Mouse (Mus musculus) heart, adult 2 months (tissue): Measurements from ENCODE around the gene Abcd3. TPM values are rescaled to one million over a fixed set of nuclear protein-coding genes. Genes with fewer than 3 reads are reported as not detected.

Experiments used
- DNase-seq, 2 experiments: peaks; one replicate each; pipeline ENCODE4 v3.0.0; 2021
- H3K27ac ChIP-seq: fragments of 200-600 bp; 2 replicates; pipeline ENCODE4 v1.8.1; 2022
- H3K27me3 ChIP-seq: fragments of 200-500 bp; 2 replicates; pipeline ENCODE4 v1.6.1; 2012; ENCODE audit warnings: mild to moderate bottlenecking, low read length, inconsistent platforms, mixed read lengths; ENCODE audit not compliant: control insufficient read depth, insufficient read depth
- H3K36me3 ChIP-seq: fragments of 200-500 bp; 2 replicates; pipeline ENCODE4 v1.6.1; 2012; ENCODE audit warnings: low read length, inconsistent platforms; ENCODE audit not compliant: control insufficient read depth, insufficient read depth
- H3K4me1 ChIP-seq: fragments of 200-500 bp; 2 replicates; pipeline ENCODE4 v1.6.1; 2011; ENCODE audit warnings: low read length; ENCODE audit not compliant: control insufficient read depth, insufficient read depth
- H3K4me3 ChIP-seq: fragments of 200-600 bp; 2 replicates; pipeline ENCODE4 v1.8.1; 2022
- H3K79me2 ChIP-seq: fragments of 200-500 bp; replicated peaks from 2 replicates; pipeline ENCODE4 v1.6.1; 2012; ENCODE audit warnings: mild to moderate bottlenecking, inconsistent platforms, low read length, moderate library complexity, mixed read lengths; ENCODE audit not compliant: control insufficient read depth, insufficient read depth
- H3K9ac ChIP-seq: fragments of 200-500 bp; 2 replicates; pipeline ENCODE4 v1.6.1; 2012; ENCODE audit warnings: low read depth, mild to moderate bottlenecking, control low read depth, inconsistent platforms, low read length, mixed read lengths
- CTCF ChIP-seq: fragments of 200-600 bp; IDR thresholded peaks from 2 replicates; pipeline ENCODE4 v1.8.1; 2022; ENCODE audit warnings: antibody characterized with exemption, mild to moderate bottlenecking, moderate library complexity
- EP300 ChIP-seq: fragments of 200-500 bp; IDR thresholded peaks from 2 replicates; pipeline ENCODE4 v1.6.1; 2011; ENCODE audit warnings: low read depth, low read length, control low read depth; ENCODE audit not compliant: insufficient read depth
- POLR2A ChIP-seq: fragments of 200-500 bp; IDR thresholded peaks from 2 replicates; pipeline ENCODE4 v1.6.1; 2011; ENCODE audit warnings: mild to moderate bottlenecking, low read depth, low read length, control low read depth; ENCODE audit not compliant: insufficient read depth
- WGBS: fragments of 180-500 bp; shearing (Covaris S2); methylation state at CpG from one replicate; pipeline ENCODE4 v1.1.7; 2018; 5-methylcytosine and 5-hydroxymethylcytosine counted together
- intact Hi-C: fragments of 180-260 bp; cut with DNase I; formaldehyde crosslinking; loops from one replicate; pipeline ENCODE4 v1.15.1; 2025
- polyA plus RNA-seq: library from polyadenylated mRNA; depleted of rRNA; stranded (reverse); fragments of >200 nt; gene quantifications from 2 replicates; pipeline ENCODE4 v1.2.3, GENCODE M21; 2012
- total RNA-seq, 2 experiments: library from RNA; stranded (reverse); gene quantifications; 2 replicates each; pipeline ENCODE4 v1.2.3; 2021

Gene Abcd3
- total and polyA plus RNA-seq, 3 experiments, result 19.5 to 78.9 (median 73.6) TPM

DNA sequence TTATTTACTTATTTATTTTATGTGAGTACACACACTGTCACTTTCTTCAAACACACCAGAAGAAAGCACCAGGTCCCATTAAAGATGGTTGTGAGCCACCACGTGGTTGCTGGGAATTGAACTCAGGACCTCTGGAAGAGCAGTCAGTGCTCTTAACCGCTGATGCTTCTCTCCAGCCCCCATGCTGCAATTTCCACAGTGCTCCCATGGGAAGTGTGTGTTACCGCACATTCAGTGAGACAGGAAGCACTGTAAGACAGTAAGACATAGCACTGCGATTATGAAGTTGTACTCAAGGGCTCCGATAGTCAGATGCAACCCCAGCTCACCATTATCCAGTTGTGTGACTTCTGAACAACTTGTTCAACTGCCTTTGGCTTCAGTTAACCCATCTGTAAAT lies 98.6 kb downstream of the Abcd3 start:
- WGBS, result 60% methylated on average over 5 of the region's 5 CpGs

GRCm38 (mm10) chr3:121715741-121716459 lies 99.2 kb downstream of the Abcd3 start:
- WGBS, result 77% methylated on average over 6 of the region's 6 CpGs
- Histone ChIP-seq H3K27me3 (no peaks in the 10 kb centered on the region), H3K4me3 (no peak overlapping the region), H3K4me1 (peaks cover 11% of the 10 kb centered on the region), H3K36me3 (no peaks in the 10 kb centered on the region), H3K27ac (no peak overlapping the region), H3K9ac (no peak overlapping the region), H3K79me2 (no peaks in the 10 kb centered on the region)
- intact Hi-C loops, result no loop called here
- TF ChIP-seq CTCF (no peak), EP300 (no peak), POLR2A (no peak)
- DNase-seq, result no peak

More for the DNA sequence above, 98.6 kb downstream of the Abcd3 start:
- H3K4me3 ChIP-seq, result no peak overlapping the region
- intact Hi-C loops, result no loop called here
- H3K27ac ChIP-seq, result no peak overlapping the region
- H3K9ac ChIP-seq, result no peak overlapping the region
- TF ChIP-seq EP300, result no peak
- TF ChIP-seq CTCF, result no peak
- no peak for TF ChIP-seq POLR2A
- H3K79me2 ChIP-seq, result no peaks in the 10 kb centered on the region
- DNase-seq, result no peak
- H3K27me3 ChIP-seq, result no peaks in the 10 kb centered on the region
- peaks cover 9% of the 10 kb centered on the region for H3K4me1 ChIP-seq
- H3K36me3 ChIP-seq, result no peaks in the 10 kb centered on the region

GRCm38 (mm10) chr3:121715336-121715735 lies 99.8 kb downstream of the Abcd3 start:
- H3K4me3 ChIP-seq, result no peak overlapping the region
- peaks cover 11% of the 10 kb centered on the region for H3K4me1 ChIP-seq
- no peaks in the 10 kb centered on the region for H3K36me3 ChIP-seq
- no peaks in the 10 kb centered on the region for H3K79me2 ChIP-seq
- no peak overlapping the region for H3K27ac ChIP-seq
- intact Hi-C loops, result no loop called here
- no peaks in the 10 kb centered on the region for H3K27me3 ChIP-seq
- no peak overlapping the region for H3K9ac ChIP-seq
- no peak for DNase-seq
- TF ChIP-seq POLR2A (no peak), EP300 (no peak), CTCF (no peak)

- H3K27me3 ChIP-seq, result no peaks in the 10 kb centered on the region
- 87% methylated on average over 2 of the region's 2 CpGs for WGBS
- no peaks in the 10 kb centered on the region for H3K36me3 ChIP-seq
- no peaks in the 10 kb centered on the region for H3K79me2 ChIP-seq
- intact Hi-C loops, result no loop called here
- peaks cover 11% of the 10 kb centered on the region for H3K4me1 ChIP-seq
- no peak overlapping the region for H3K27ac ChIP-seq
- TF ChIP-seq EP300, result no peak
- no peak for TF ChIP-seq CTCF
- no peak for TF ChIP-seq POLR2A
- H3K4me3 ChIP-seq, result no peak overlapping the region
- H3K9ac ChIP-seq, result no peak overlapping the region
- DNase-seq, result no peak
Observed at GRCm38 (mm10) chr3:121714461-121714860, 100.6 kb downstream of the Abcd3 start.

DNA sequence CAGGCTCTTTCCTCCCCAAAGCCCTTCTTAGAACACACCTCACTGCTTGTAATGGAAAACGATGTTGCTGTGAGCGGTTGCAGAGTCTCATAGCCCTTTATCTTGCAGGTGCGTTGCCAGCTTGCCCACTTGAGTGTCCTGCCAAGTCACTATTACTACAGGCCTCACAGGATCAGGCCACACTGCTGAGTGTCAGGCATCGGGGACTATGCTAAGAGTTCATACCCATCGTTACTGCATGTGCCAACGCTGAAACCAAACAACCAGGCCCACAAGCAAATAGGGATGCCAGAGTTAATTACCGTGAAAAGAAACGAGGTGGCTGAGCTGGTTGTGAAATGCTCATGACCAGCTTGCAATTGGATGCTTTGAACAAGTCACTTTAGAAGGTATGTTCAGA lies 101.3 kb downstream of the Abcd3 start:
- no peak overlapping the region for H3K4me3 ChIP-seq
- TF ChIP-seq CTCF (no peak), EP300 (peak; percentile 79)
- no peaks in the 10 kb centered on the region for H3K79me2 ChIP-seq
- WGBS, result 58% methylated on average over 8 of the region's 8 CpGs
- peak in 1 of 2 experiments; percentile 38 for DNase-seq
- no peak overlapping the region for H3K9ac ChIP-seq
- no peaks in the 10 kb centered on the region for H3K27me3 ChIP-seq
- no peaks in the 10 kb centered on the region for H3K36me3 ChIP-seq
- H3K4me1 ChIP-seq, result peaks cover 11% of the 10 kb centered on the region
- H3K27ac ChIP-seq, result no peak overlapping the region; the same call in 1 of the 2 replicates
- intact Hi-C loops, result no loop called here

- WGBS, result 21% methylated on average over 17 of the region's 17 CpGs
- H3K4me3 ChIP-seq, result no peak overlapping the region
- H3K36me3 ChIP-seq, result no peaks in the 10 kb centered on the region
- peak in 1 of 2 experiments; percentile 18 for DNase-seq
- H3K27me3 ChIP-seq, result no peaks in the 10 kb centered on the region
- no peak overlapping the region; the same call in 1 of the 2 replicates for H3K27ac ChIP-seq
- H3K4me1 ChIP-seq, result peaks cover 11% of the 10 kb centered on the region
- intact Hi-C loops, result no loop called here
- TF ChIP-seq CTCF (no peak), POLR2A (no peak), EP300 (no peak)
- H3K79me2 ChIP-seq, result no peaks in the 10 kb centered on the region
- no peak overlapping the region for H3K9ac ChIP-seq
Observed at GRCm38 (mm10) chr3:121713151-121713701, 101.9 kb downstream of the Abcd3 start.
